Mouse (Mus musculus): ENCODE measurements around the gene Stxbp6.
"Not testable (repeated sequence)": the region's sequence is repeated elsewhere in the genome, so short reads cannot be mapped to it uniquely, and the experiment has no call there.

Stxbp6 gene

GRCm38 (mm10) chr12:45074611-45075342, at the start of gene Stxbp6:
Gene Stxbp6, minus strand, starts transcription at chr12:45074709.
- in situ Hi-C loops (cut with MboI, MseI): no loop called here

DNA sequence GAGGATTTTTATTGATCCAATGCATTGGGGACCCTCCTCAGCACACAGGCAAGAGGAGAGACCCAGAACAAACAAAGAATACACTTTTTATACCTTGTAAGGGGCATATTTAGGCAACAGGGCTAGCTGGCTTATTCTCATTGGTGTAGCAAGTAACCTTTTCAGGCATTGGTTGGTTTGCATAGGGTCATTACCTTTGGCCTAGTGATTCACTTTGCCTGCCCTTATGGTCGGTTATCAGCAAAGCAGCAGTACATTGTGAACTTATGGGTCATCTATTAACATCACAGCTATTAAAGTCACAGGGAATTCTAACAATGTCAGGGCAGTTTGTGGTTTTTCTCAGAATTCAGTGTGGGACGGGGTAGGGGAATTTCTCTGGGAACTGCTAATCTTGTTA, 28.4 kb upstream of the Stxbp6 start:
- in situ Hi-C loops (cut with MboI, MseI): not testable (repeated sequence)

DNA sequence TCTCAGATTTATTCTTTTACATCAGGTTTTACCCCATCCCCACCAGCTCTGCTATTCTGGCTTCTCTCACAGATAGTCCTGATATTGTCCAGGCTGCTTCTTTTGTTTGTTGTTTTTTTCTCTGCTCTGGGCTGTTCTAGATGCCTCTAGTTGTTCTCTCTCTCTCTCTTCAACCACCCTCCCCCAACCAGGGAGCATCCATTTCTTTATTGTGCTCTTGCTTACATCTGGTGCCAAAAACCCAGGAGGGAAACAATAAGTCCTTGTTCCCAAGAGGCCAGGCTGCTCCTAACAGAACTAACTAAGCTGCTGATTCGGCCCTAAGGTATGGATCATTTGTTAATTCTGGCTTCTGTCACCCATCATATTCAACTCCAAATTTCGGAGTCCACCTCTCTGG, 19.2 kb upstream of the Stxbp6 start:
- in situ Hi-C loops (cut with MboI, MseI): no loop called here

DNA sequence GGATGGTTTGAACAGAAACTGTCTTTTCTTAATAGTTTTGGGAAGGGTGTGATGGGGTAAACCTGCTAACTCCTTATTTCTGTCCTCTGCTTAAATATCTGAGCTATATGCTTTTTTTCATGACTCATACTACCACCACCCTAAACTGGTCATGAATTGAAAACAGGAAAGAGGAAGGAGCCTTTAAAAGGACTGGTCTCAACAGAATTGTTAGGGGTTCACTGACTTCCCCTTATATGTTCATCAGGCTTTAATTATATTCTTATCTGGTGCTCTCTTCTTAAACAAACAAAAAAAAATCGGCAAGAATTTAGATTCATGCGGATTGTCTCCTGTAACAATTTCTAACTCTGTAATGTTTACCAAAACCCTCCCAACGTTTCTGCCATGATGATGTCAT, 17.9 kb upstream of the Stxbp6 start:
- in situ Hi-C loops (cut with MboI, MseI): no loop called here

DNA sequence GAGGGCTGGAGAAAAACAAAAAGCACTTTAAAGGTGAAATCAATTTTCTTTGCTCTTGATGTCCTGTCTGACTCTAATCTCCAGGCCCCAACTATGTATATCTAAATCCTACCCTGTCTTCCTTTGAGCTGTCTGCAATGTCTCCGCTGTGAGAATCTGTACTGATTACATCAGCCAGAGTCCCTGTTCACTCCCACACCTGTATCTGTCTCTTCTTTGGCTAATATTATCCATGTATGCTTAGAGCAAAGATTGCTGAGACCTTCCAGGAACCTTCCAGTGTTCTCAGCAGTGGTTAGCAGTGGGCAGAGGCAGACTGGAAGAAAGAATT, 8.6 kb upstream of the Stxbp6 start:
- in situ Hi-C loops (cut with MboI, MseI): no loop called here

DNA sequence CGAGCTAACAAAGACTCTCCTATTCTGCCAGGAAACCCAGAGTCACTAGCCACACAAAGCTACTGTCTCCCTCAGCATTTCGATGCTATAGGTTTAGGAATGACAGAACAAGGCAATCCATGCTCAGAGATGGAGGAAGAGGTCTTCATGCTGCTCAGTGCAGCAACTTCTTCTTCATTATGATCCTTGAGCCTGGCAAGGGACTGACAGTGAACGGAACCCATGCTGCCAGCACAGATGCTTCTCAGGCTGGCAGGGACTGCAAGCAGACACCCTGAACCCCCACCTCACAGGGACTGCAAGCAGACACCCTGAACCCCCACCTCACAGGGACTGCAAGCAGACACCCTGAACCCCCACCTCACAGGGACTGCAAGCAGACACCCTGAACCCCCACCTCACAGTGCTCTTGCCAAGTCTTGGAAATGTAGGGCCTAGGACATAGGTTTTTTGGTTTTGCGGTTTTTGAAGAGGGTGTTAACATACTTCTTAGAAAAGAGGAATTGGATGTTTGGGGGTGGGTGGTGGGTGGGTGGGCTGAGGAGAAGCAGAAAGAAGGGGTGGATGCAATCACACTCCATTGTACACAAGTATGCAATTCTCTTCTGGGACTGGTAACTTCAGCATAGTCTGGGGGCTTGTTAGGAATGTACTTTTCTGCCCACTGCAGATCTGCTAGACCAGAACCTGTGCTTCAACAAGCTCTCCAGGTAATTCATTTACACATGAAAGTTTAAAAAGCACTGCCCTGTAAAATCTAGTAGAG, 8.1 kb upstream of the Stxbp6 start:
- in situ Hi-C loops (cut with MboI, MseI): no loop called here

DNA sequence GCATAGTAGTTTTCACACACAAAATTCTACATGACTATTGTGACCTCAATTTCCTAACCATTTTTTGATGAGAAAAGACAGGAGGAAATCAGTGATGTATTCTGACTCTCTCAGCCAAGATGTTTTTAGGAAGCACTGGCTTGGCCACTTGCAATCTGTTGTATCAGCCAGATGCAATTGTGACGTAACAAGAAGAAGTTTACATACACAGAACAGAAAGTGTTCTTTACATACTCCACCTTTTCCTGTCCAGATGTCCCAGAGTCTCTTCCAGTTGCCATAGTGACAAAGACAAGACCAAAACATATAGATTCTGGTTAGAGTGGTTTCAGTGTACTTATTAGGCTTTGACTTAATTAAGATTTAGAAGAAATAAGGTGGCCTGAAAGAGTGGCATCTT, 7.1 kb upstream of the Stxbp6 start:
- in situ Hi-C loops (cut with MboI, MseI): no loop called here

DNA sequence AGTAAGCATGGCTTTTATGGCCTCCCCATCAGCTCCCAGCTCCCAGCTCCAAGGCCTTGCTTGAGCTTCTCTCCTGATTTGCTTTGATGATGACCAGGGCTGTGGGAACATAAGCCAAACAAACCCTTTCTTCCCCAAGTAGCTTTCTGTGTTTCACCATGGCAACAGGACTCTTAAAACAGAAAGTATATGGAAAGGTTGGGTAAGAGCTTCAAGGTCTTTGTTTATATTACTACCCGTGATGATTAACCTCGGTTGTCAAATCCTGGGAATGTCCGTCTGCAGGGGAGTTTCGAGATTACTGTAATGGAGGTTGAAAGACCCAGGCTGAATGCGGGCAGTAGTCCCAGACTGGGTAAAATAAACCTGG, 6.2 kb upstream of the Stxbp6 start:
- in situ Hi-C loops (cut with MboI, MseI): no loop called here

DNA sequence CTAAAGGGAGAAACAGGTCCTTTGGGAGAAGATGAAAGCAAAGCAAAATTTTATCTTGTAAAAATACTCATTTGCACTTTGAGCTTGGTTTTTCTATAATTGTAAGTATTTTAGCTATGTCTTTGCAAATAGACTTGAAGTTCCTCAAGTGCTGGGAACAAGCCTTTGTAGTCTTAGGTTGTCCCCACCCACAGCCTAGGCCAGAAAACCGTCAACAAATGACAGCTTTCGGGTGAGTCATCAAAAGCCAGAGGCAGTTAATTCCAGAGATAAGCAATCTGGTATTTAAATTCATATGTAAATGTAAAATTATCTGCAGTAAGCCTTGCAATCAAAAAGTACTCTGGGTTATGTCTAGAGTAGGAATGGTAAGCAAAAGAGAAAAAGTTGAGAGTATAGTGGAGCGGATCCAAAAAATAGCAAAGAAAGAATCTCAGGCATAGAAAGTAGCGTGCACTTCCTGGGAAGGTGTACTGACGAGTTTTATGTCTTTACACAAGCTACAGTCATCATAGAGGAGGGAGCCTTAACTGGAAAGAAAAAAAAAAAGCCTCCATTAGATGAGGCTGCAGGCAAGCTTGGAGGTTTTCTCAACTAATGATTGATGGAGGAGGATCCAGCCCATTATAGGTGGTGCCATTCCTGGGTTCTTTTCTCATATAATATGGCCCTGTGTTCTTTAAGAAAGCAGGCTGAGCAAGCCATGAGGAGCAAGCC, 5.7 kb upstream of the Stxbp6 start:
- in situ Hi-C loops (cut with MboI, MseI): no loop called here

GRCm38 (mm10) chr12:45075631-45076030, 1.1 kb upstream of the Stxbp6 start:
- in situ Hi-C loops (cut with MboI, MseI): no loop called here

DNA sequence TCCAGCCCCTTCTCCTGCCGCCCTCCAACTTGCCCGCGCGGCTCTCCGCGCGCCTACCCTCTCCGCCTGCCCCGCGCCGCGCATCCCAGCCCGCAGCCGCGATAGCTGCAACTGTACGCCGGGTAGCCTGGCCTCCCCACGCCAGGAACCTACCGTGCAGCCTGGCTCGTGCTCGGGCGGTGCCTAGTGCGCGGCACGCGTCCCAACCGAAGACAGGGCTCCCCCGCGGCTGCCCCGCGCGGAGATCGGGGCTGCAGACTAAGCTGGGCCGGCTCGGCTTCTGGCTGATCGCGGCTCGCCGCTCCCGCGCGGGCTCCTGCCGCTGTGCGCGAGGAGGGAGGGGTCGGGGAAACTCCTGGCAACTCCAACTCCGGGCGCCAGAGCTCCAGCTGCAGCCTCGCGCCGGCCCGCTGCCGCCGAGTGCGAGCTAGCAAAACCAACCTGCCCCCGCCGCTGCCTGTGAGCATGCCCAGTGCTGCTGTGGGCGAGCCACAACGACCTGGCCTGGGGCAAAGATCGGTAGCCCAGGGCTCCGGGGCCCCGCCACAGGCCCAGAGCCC, 387 bp downstream of the Stxbp6 start:
- in situ Hi-C loops (cut with MboI, MseI): no loop called here

GRCm38 (mm10) chr12:45073331-45074041, 1.0 kb downstream of the Stxbp6 start:
- in situ Hi-C loops (cut with MboI, MseI): no loop called here

DNA sequence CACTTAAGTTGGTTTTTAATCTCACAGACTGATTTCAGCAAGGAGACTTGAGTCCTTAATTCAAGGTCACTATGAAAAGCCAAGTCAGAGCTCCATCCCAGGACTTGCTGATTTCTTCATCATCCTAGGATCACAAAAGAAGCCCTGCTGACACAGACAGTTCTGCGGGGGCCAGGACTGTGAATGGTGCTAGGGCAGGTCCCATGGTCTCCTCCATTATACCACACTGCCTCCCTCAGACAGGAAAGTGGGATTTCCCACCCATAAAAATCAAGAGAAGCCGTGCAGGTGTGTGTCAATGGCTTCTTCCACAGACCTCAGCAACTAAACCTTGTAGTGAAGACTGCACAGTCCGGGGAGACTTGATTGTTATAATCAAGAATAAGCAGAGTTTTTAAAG, 2.3 kb downstream of the Stxbp6 start:
- in situ Hi-C loops (cut with MboI, MseI): no loop called here

- in situ Hi-C loops (cut with MboI, MseI): no loop called here
Measured at GRCm38 (mm10) chr12:45070186-45070585, 4.3 kb downstream of the Stxbp6 start.

- in situ Hi-C loops (cut with MboI, MseI): loop anchor here (10.0 kb wide), 1 partner anchor 1333 kb away; no protein-coding TSS in a partner anchor
Measured at GRCm38 (mm10) chr12:45068145-45068754, 6.3 kb downstream of the Stxbp6 start.

DNA sequence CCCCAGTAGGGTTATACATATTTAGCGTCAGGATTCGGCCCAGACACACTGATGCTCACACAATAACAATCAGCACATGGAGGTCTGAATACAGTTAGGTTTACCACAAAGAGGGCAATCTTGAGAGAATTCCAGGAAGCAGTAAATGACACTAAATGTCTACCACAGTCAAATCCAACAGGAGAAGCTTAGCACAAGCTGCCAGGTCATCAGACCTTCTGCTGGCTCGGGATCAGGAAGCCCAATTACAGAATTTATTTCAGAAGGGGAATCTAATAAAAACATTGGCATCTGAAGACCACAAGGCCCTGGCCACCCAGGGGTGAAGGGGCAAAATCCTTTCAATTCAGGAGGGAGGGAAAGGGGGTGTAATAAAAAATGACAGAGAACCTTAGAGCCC, 6.8 kb downstream of the Stxbp6 start:
- in situ Hi-C loops (cut with MboI, MseI): loop anchor here (10.0 kb wide), 1 partner anchor 1333 kb away; no protein-coding TSS in a partner anchor

DNA sequence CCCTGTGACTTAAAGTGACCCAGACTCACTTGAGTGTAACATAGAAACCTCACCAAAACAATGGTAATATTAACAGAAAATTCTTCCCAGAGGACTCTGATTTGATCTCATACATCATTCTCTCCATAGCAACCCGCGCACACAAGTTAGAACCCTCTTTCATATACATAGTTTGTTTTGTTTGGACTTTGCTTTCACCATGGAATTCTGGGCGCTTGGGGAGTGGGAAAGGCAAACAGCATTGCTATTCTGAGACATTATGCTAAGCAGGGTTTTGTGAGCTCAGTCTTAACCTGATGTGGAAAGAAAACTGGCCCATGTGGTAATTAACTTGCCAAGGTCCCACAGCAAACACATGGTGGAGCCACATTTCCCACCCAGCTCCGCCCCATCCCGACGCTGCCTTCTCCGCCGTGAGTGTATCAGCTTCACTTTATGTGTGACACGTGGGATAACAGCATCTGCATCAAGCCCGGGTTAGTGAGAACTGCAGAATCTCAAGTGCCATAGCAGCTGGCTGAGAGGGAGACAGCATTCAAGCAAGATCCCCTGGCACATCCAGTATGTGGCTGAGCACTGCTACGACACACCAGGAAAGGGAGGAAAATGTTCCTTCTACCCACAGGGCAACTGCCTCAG, 7.3 kb downstream of the Stxbp6 start:
- in situ Hi-C loops (cut with MboI, MseI): loop anchor here (10.0 kb wide), 1 partner anchor 1332 kb away; no protein-coding TSS in a partner anchor

- in situ Hi-C loops (cut with MboI, MseI): loop anchor here (10.0 kb wide), 1 partner anchor 1329 kb away; no protein-coding TSS in a partner anchor
Measured at GRCm38 (mm10) chr12:45063606-45064005, 10.9 kb downstream of the Stxbp6 start.

- in situ Hi-C loops (cut with MboI, MseI): loop anchor here (10.0 kb wide), 1 partner anchor 1327 kb away; no protein-coding TSS in a partner anchor
Measured at GRCm38 (mm10) chr12:45061336-45061735, 13.2 kb downstream of the Stxbp6 start.

DNA sequence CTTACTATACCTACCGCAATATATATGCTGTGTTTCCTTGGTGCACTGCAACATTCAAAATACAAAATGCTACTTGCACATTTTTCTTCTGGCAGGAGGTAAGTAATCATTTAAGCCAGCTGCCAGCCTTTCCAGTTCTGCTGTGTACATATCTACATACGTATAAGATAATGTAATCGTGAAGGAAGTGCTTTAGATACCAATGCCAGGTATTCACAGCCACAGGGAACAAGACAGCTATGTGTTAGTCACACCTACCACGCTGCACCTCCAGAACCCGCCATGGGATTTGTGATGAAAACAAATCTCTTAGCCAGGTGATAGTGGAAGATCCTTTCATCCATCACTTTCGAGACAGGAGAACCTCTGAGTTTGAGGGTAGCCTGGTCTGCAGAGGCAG, 13.7 kb downstream of the Stxbp6 start:
- in situ Hi-C loops (cut with MboI, MseI): loop anchor here (10.0 kb wide), 1 partner anchor 1326 kb away; no protein-coding TSS in a partner anchor

Measured in regulatory T cell (primary cell).